Mouse (Mus musculus): ENCODE results near the gene Prkch. TPM values are rescaled to one million over a fixed set of nuclear protein-coding genes. Genes with fewer than 3 reads are reported as not detected.
"Not testable (repeated sequence)": the region's sequence is repeated elsewhere in the genome, so short reads cannot be mapped to it uniquely, and the experiment has no call there.

The Prkch gene
- polyA plus RNA-seq (2015; fragmentation: Nextera tagmentation; extraction: Ambion mirVana): 1.2 and 1.7 TPM in 2 replicates

DNA sequence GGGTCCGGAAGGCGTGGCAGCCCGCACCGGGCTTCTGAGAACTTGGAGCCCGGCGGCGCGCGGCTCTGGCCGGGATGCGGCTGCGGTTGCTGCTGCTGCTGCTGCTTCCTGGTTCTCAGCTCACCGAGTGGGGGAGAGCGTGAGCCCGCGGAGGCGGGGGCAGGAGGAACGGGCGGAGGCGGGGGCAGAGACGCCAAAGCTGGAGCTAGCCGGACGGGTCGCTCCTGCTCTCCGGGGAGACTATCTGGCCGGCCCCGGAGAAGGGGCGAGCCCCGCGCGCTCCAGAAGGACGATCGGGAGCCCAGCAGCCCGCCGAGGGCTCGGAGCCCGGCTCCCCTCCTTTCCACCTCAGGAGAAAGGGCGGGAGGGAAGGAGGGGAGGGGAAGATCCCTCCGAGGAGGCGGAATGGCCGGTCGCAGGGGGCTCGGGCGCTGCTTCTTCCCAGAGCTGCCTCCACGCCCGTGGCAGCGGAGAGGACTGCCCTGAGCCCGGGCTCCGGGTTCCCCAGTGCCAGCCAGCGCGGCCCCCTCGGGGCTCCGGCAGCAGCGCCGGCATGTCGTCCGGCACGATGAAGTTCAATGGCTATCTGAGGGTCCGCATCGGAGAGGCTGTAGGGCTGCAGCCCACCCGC is at the start of gene Prkch:
TSS of gene Prkch (plus strand) at position 187 of the 631 bp plus-strand sequence.
- H3K4me2 ChIP-seq: peak within 1 kb of the TSS; percentile 76
- under 1% methylated on average over 61 of the region's 61 CpGs for WGBS (ENCODE audit: insufficient replicate concordance)
- peak; percentile 30 for DNase-seq
- H3K4me3 ChIP-seq (replicated peaks): peak within 1 kb of the TSS; percentile 62
- H3K27ac ChIP-seq: peak within 1 kb of the TSS; percentile 61
- H3K9ac ChIP-seq: peak within 1 kb of the TSS; percentile 62
- H3K27me3 ChIP-seq: peaks cover 48% of the 10 kb centered on the region
- H3K9me3 ChIP-seq (replicated peaks): no peaks in the 10 kb centered on the region
- no peaks in the 10 kb centered on the region for H3K36me3 ChIP-seq
- ATAC-seq (ENCODE audit: low read depth): peak; percentile 63
- peaks cover 5% of the 10 kb centered on the region; the same call in 1 of the 2 replicates for H3K4me1 ChIP-seq (replicated peaks)

DNA sequence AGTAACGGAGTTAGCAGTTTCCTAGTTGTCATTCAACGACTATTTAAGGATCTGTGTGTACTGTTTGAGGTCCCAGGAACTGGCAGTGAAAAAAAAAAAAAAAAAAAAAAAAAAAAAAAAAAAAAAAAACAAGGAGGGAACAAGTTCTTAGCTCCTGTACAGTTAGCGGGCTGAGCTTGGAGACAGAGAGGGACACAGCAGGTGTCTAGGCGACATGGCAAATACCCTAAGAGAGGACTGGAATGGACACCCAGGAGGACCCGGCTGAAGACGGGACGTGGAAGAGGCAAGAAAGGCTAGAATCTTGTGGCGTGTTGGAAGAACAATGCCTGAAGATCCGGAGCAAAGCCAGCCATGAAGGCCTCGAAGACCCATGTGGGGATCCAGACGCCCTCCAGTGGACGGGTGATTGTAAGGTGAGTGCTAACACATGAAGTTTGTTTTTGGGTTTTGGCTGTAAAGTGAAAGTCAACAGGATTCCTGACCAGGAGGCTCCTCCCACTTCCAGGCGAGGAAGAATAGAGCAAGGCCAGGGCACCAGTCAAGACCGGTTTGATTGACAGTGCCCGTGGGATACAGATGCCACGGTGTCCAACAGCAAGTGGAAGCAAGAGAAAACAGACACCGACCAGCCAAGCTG is 47.0 kb upstream of the Prkch start:
- H3K27me3 ChIP-seq: peaks cover 10% of the 10 kb centered on the region; the same call in 1 of the 2 replicates
- no peak overlapping the region for H3K9ac ChIP-seq
- DNase-seq: no peak
- no peak overlapping the region for H3K27ac ChIP-seq
- no peaks in the 10 kb centered on the region for H3K36me3 ChIP-seq
- peak; percentile 64 for ATAC-seq (ENCODE audit: low read depth)
- H3K4me2 ChIP-seq: peak overlapping the region; percentile 56
- WGBS (ENCODE audit: insufficient replicate concordance): 18% methylated on average over 17 of the region's 17 CpGs
- peaks cover 5% of the 10 kb centered on the region for H3K4me1 ChIP-seq (replicated peaks)
- H3K9me3 ChIP-seq (replicated peaks): no peaks in the 10 kb centered on the region
- peak overlapping the region; percentile 24 for H3K4me3 ChIP-seq (replicated peaks)

DNA sequence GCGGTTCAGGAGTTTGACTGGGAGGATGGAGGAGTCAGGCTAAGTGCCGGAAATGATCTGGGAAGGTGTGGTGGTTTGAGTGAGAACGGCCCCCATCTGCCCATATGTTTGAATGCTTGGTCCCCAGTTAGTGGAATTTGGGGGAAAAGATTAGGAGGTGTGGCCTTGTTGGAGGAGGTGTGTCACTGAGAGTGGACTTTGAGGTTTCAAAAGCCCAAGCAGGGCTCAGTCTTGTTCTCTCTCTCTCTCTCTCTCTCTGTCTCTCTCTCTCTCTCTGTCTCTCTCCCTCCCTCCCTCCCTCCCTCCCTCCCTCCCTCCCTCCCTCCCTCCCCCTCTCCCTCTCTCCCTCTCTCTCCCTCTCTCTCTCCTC is 46.5 kb upstream of the Prkch start:
- peak overlapping the region; percentile 24 for H3K4me3 ChIP-seq (replicated peaks)
- not testable (repeated sequence) for H3K9me3 ChIP-seq (replicated peaks); H3K4me1 ChIP-seq (replicated peaks); H3K27ac ChIP-seq; H3K9ac ChIP-seq; DNase-seq; H3K36me3 ChIP-seq
- WGBS (ENCODE audit: insufficient replicate concordance): 29% methylated on average over 3 of the region's 3 CpGs
- H3K27me3 ChIP-seq: peaks cover 15% of the 10 kb centered on the region
- H3K4me2 ChIP-seq: peak overlapping the region; percentile 56
- peak; percentile 50 for ATAC-seq (ENCODE audit: low read depth)

DNA sequence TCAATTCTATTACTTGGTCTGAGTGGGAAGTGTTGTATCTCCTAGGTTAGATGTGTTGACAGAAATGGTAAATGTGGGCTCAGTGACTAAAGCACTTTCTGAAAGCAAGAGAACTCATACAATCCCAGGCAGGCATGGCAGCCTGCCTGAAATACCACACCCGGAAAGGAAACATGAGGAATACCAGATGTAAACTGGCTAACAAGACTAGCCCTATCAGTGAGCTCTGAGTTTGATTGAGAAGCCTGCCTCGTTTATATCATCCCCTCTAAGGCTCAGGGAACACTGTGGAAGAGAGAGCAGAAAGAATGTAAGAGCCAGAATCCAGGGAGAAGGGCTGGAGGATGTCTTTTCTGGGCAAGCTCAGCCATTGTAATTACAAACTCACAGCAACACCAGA is 45.4 kb upstream of the Prkch start:
- Histone ChIP-seq H3K9me3 (replicated peaks) (no peaks in the 10 kb centered on the region), H3K36me3 (no peaks in the 10 kb centered on the region), H3K9ac (no peak overlapping the region), H3K4me1 (replicated peaks) (peaks cover 5% of the 10 kb centered on the region), H3K4me2 (no peak overlapping the region), H3K27me3 (peaks cover 22% of the 10 kb centered on the region), H3K4me3 (replicated peaks) (no peak overlapping the region), H3K27ac (no peak overlapping the region)
- no peak for ATAC-seq (ENCODE audit: low read depth)
- no peak for DNase-seq
- WGBS (ENCODE audit: insufficient replicate concordance): 50% methylated on average over 2 of the region's 2 CpGs

DNA sequence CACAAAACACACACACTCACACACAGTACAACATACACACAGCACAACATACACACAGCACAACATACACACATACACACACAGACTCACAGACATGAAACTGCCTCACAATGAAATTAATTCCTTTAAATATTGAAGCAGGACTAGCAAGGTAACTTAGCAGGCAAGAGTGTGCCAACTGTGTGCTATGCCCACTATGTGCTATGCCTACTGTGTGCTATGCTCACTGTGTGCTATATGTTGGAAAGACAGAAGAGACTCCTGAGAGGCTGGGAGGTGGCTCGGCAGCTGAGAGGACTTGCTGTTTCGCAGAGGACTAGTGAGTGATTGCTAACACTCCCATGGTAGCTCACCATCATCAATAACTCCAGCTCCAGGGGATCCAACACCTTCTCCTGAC is 44.2 kb upstream of the Prkch start:
- H3K4me2 ChIP-seq: no peak overlapping the region
- DNase-seq (no peak), ATAC-seq (ENCODE audit: low read depth) (no peak)
- 60% methylated on average over 2 of the region's 2 CpGs for WGBS (ENCODE audit: insufficient replicate concordance)
- H3K9me3 ChIP-seq (replicated peaks): no peaks in the 10 kb centered on the region
- H3K4me1 ChIP-seq (replicated peaks): peaks cover 9% of the 10 kb centered on the region
- H3K27me3 ChIP-seq: peaks cover 35% of the 10 kb centered on the region
- H3K9ac ChIP-seq: no peak overlapping the region
- H3K27ac ChIP-seq: no peak overlapping the region
- H3K4me3 ChIP-seq (replicated peaks): no peak overlapping the region
- H3K36me3 ChIP-seq: no peaks in the 10 kb centered on the region

DNA sequence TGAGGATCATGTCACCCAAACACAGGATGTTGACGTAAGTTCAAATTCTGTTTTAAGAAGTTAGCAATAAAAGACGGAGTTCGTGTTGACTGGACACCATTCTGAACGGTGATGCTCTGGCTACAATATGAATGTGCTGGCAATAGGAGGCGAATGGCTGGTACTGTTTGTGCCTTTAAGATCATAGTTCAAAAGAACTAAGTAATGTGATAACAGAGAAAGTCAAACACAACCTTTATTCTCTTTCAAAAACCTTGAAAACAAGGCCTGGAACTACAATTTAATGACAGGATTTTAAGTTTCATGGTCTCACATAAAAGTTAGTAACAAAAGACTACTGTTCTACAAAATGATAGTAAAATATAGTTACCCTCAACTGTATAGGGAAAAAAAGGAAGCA is 41.4 kb upstream of the Prkch start:
- DNase-seq (no peak), ATAC-seq (ENCODE audit: low read depth) (no peak)
- Histone ChIP-seq H3K4me3 (replicated peaks) (no peak overlapping the region), H3K27ac (no peak overlapping the region), H3K4me2 (no peak overlapping the region), H3K9ac (no peak overlapping the region), H3K9me3 (replicated peaks) (no peaks in the 10 kb centered on the region), H3K27me3 (peaks cover 63% of the 10 kb centered on the region), H3K36me3 (no peaks in the 10 kb centered on the region), H3K4me1 (replicated peaks) (peaks cover 18% of the 10 kb centered on the region)
- 68% methylated on average over 5 of the region's 5 CpGs for WGBS (ENCODE audit: insufficient replicate concordance)

DNA sequence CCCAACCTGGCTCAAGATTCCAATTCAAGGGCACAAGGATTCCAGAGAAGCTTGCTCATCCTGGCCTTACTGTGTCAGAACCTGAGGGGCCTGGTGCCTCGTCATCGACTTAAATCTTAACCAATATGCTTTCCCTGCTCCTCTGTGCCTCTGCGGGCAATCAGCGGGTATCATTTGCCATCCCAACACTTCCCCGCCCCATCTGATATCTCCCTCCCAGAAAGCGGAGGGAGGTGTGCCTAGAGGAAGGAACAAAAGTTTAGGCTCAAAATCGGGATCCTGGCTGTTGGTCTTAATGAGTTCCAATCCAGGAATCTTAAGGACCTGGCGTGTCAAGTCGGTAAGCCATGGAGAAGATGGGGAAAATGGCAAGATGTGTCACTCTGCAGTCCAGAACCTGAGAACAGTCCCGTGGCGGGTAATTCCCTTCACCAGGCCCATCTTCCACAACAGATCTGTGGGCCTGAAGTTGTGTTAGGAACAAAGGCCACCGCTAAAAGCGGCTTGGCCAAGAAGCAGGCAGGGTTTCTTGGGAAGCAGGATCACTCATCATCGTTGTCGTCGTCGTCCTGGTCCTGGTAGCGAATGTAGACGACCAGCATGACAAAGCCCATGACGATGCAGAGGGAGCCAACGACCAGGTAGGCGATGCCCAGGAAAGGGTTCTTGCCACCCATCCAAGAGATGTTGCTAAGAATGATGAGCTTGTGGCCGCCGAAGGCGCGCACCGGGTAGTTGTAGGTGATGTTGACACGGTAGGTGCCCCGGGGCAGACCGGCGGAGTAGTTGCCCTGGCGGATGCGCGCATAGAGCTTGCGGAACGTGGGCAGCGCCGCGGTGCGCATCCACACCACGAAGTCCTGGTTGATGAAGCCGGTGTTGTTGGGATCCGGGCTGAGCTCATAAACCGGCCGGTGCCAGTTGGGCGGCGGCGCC is 39.6 kb upstream of the Prkch start:
- Histone ChIP-seq H3K27ac (no peak overlapping the region), H3K9ac (peak overlapping the region; percentile 35; the same call in 1 of the 2 replicates), H3K36me3 (no peaks in the 10 kb centered on the region), H3K27me3 (peaks cover 78% of the 10 kb centered on the region), H3K4me3 (replicated peaks) (peak overlapping the region; percentile 49), H3K4me2 (peak overlapping the region; percentile 64), H3K9me3 (replicated peaks) (no peaks in the 10 kb centered on the region), H3K4me1 (replicated peaks) (peaks cover 15% of the 10 kb centered on the region)
- DNase-seq (no peak), ATAC-seq (ENCODE audit: low read depth) (no peak)
- WGBS (ENCODE audit: insufficient replicate concordance): 12% methylated on average over 48 of the region's 48 CpGs

DNA sequence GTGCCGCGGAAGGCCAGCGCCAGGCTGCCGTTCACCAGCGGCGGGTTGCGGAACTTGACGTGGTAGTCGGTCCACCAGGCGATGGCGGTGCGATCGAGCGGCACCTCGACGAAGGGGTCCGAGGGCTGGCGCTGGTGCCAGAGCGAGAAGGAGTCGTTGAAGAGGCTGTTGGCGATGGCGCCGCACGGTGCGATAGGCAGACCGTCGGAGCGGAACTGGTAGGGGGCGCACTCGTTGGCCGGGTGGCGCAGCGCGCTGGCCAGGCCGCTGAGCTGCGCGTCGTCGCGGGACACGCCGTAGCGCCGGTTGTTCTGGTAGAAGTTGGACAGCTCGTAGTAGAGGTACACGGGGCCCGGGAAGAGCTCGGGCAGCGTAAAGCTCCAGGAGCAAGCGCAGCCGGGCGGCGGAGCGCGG is 38.9 kb upstream of the Prkch start:
- peak overlapping the region; percentile 49 for H3K4me3 ChIP-seq (replicated peaks)
- DNase-seq (no peak), ATAC-seq (ENCODE audit: low read depth) (0 out of 2 replicates have a peak, but pooled peaks have one; percentile 29)
- peaks cover 84% of the 10 kb centered on the region for H3K27me3 ChIP-seq
- H3K4me1 ChIP-seq (replicated peaks): peaks cover 15% of the 10 kb centered on the region
- no peak overlapping the region for H3K27ac ChIP-seq
- no peaks in the 10 kb centered on the region for H3K36me3 ChIP-seq
- no peaks in the 10 kb centered on the region for H3K9me3 ChIP-seq (replicated peaks)
- 2% methylated on average over 55 of the region's 55 CpGs for WGBS (ENCODE audit: insufficient replicate concordance)
- H3K4me2 ChIP-seq: peak overlapping the region; percentile 64
- peak overlapping the region; percentile 35 for H3K9ac ChIP-seq

DNA sequence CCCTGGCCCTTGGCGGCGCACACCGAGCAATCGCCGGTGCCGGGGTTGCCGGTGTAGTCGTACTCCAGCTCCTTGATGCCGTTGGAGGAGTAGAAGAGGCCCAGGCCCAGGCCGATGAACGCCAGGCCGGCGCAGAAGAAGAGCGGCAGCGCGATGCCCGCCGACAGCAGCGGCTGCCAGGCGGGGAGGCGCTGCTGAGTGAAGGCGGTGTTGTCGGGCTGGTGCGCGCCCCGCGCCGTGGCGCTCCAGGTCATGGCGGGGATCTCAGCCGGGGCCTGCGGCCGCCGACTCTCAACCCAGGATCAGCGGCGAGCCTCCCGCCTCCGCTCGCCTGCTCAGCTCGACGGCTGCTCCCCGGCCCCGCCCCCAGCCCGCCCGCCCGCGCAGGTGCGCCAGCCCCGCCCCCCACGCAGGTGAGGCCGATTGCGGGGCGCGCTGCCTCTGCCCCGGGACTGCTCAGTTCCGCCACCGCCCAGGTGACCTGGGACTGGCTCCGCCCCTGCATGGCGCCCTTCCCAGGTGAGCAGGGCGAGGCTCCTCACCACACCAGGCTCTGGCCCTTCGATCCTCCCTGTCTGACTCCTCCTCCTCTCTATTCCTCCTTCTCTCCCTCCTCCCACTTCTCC is 38.4 kb upstream of the Prkch start, which contains the start of gene Tmem30b:
TSS of gene Tmem30b (minus strand) at position 307 of the 626 bp plus-strand sequence.
- Histone ChIP-seq H3K36me3 (no peaks in the 10 kb centered on the region), H3K9me3 (replicated peaks) (no peaks in the 10 kb centered on the region), H3K27me3 (peaks cover 85% of the 10 kb centered on the region), H3K4me3 (replicated peaks) (peak within 1 kb of the TSS; percentile 49), H3K4me2 (peak within 1 kb of the TSS; percentile 64), H3K27ac (no peak within 1 kb of the TSS), H3K9ac (peak within 1 kb of the TSS; percentile 35), H3K4me1 (replicated peaks) (peaks cover 15% of the 10 kb centered on the region)
- 6% methylated on average over 51 of the region's 61 CpGs for WGBS (ENCODE audit: insufficient replicate concordance)
- no peak for DNase-seq
- ATAC-seq (ENCODE audit: low read depth): peak; percentile 43; the same call in 1 of the 2 replicates

DNA sequence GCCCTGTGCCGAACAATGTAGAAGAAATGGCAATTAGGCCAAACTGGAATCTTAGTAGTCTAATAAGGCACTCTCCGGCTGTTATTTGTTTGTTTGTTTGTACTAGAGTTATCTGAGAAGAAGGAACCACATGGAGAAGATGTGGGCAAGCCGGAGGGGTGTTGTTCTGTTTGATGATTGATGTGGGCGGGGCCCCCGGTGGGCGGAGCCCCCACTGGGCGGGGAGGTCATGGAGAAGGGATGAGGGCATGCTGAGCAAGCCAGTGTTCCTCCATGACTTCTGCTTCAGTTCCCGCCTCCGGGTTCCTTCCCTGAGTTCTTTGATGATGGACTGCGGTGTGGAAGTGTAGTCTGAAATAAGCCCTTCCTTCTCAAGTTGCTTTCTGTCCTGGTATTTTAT is 37.0 kb upstream of the Prkch start:
- Histone ChIP-seq H3K27ac (no peak overlapping the region), H3K4me2 (no peak overlapping the region), H3K36me3 (no peaks in the 10 kb centered on the region), H3K27me3 (peaks cover 75% of the 10 kb centered on the region), H3K9me3 (replicated peaks) (no peaks in the 10 kb centered on the region), H3K9ac (no peak overlapping the region), H3K4me1 (replicated peaks) (peaks cover 12% of the 10 kb centered on the region), H3K4me3 (replicated peaks) (no peak overlapping the region)
- WGBS (ENCODE audit: insufficient replicate concordance): 26% methylated on average over 10 of the region's 10 CpGs
- no peak for ATAC-seq (ENCODE audit: low read depth)
- DNase-seq: no peak

DNA sequence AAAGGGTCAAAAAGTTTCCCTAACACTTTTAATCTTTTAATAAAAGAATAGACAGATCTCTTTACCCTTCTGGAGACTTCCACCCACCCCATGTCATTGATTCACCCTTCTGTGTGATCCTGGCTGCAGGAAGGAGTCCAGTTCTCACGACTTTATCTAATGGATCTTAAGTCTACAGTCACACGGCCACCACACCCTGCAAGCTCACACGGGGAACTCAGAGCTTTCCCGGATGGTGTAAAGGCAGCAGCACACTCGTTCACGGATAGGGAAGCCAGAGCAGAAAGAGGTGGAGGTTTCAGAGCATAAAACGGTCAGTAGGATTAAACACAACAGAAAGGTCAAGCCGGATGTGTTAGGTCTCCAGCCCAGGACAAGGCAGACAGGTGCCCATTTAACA is 36.3 kb upstream of the Prkch start:
- Histone ChIP-seq H3K9ac (no peak overlapping the region), H3K27ac (no peak overlapping the region), H3K4me2 (no peak overlapping the region), H3K36me3 (no peaks in the 10 kb centered on the region), H3K9me3 (replicated peaks) (no peaks in the 10 kb centered on the region), H3K4me3 (replicated peaks) (no peak overlapping the region), H3K27me3 (peaks cover 69% of the 10 kb centered on the region), H3K4me1 (replicated peaks) (peaks cover 12% of the 10 kb centered on the region)
- WGBS (ENCODE audit: insufficient replicate concordance): 37% methylated on average over 8 of the region's 8 CpGs
- no peak for DNase-seq
- ATAC-seq (ENCODE audit: low read depth): no peak
